Mouse (Mus musculus) kidney, adult 9 months (tissue): ENCODE results near the gene Csf1.
A peak's percentile ranks its signal among the peaks of the same experiment; 100 is the strongest.

Experiments used
- DNase-seq: peaks from one replicate; pipeline ENCODE4 v3.0.0; 2022

The Csf1 gene

DNA sequence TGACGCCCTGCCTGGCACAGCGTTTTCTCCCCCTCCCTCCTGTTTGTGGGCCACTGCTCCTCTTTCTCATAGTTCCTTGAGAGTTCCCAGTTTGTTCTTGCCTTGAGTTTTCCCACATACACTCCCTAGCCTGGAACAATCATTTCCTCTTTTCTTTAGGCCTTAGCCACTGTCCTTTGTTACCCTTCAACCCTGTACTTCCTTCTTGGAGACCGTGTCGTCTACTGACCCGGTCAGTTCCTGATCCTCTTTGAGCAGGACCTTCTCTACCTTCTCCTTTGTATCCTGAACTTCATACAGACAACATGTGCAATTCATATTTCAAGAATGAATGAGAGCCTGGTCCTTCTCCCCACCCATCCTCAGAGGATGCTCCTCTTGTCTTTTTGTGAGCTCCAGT, 21.0 kb upstream of the Csf1 start:
- DNase-seq: no peak

DNA sequence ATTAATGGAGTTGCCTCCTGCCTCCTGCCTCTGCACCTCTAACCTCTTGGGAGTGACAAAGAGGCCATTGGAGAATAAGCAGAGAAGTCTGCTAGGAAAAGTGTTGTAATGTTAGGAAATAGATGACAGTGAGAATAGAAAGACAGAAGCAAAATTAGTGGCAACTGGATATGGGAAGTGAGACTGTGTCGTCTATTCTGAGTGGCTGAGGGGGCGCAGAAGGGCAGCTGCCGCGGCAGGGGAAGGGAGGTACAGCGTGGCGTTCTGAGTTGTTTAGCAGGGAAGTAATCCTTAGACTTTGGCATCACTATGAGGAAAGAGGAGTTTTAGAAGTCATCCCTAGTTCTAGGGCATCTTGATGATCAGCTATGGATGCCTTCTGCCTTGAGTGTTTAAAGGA, 17.7 kb upstream of the Csf1 start:
- no peak for DNase-seq

DNA sequence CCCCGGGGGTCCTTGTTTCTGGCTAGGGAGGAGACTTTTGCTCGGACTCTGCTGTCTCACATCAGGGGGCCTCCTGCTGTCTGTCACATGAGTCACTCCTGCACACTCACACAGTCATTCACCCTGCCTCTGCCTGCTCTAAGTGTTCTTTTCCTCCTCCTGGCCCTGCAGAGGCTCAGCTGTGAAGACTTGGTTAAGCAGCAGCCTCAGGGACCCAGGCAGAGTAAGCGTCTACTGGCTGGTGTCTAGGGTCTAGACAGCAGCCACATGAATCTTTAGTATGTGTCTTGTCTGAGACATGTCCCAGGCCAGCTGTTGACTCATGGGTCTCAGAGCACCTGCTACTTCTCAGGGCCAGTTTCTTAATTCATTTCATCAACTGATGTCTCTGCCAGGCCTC, 16.0 kb upstream of the Csf1 start:
- no peak for DNase-seq

DNA sequence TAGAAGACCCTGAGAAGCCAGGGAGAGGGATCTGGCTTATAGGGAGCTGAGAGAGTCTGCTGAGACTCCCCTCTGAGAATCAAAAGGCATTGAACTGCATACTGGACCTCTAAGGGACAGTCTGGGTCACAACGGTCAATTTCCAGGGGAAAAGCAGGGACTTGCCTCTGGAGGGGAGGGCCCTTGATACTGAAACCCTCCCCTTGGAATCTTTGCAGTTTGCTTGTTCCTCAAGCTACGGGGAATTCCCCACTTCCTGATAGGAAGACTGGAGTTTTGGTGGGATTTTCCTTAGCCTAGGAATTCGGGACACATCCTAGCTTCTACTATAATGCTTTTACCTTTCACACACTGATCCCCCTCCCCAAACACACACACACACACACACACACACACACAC, 15.5 kb upstream of the Csf1 start:
- no peak for DNase-seq

DNA sequence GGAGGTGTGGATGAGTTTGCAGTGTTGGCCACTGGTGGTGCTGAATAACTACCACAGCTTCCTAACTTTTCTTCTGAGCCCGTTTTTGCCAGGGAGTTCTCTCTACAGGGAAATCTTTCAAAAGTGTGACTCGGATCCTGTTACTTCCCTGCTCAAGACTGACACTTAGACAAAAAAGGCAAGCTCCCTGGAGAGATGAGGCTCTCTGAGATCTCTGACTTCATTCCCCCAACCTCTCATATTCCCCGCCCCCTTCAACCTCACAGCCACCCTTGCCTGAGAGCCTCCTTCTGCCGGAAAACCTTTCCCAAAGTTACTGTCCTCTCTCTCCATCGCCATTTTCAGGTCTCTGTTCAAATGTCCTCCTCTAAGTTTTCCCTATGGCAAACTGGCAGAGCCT, 14.8 kb upstream of the Csf1 start:
- no peak for DNase-seq

DNA sequence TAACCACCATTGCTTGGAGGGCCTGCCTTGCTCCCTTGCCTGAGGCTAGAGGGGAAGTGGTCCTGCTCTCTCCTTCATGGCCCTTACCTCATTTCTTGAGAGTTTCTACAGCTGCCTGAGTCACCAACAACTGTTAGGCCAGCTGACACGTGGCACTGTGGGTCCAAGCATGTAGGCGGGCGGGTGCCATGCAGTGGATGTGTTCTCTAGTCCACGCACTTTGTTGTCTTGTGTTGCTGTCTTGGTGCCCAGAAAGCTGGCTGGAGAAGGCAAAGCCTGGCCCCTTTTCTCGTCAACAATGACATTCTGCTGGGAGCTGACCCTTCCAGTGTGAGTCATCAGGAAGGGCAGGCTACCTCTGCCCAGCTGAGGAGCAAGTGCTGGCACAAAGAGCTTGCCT, 12.6 kb upstream of the Csf1 start:
- no peak for DNase-seq

DNA sequence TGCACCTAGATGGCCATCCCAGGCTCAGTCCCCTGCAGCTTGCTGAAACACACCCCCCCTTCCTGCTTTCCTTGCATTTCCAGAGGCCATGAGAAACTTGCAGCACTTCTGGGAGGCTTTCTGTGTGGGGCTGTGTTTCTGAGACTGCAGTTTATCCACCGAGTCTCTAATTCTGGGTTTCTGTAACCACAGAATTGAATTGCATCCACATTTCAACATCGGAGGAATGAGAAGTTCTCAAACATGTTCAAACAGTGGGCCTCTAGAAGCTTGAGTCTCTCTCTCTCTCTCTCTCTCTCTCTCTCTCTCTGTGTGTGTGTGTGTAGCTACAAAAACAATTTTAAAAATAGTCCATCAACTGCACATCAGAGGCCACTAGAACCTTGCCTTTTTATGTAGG, 9.4 kb upstream of the Csf1 start:
- no peak for DNase-seq

DNA sequence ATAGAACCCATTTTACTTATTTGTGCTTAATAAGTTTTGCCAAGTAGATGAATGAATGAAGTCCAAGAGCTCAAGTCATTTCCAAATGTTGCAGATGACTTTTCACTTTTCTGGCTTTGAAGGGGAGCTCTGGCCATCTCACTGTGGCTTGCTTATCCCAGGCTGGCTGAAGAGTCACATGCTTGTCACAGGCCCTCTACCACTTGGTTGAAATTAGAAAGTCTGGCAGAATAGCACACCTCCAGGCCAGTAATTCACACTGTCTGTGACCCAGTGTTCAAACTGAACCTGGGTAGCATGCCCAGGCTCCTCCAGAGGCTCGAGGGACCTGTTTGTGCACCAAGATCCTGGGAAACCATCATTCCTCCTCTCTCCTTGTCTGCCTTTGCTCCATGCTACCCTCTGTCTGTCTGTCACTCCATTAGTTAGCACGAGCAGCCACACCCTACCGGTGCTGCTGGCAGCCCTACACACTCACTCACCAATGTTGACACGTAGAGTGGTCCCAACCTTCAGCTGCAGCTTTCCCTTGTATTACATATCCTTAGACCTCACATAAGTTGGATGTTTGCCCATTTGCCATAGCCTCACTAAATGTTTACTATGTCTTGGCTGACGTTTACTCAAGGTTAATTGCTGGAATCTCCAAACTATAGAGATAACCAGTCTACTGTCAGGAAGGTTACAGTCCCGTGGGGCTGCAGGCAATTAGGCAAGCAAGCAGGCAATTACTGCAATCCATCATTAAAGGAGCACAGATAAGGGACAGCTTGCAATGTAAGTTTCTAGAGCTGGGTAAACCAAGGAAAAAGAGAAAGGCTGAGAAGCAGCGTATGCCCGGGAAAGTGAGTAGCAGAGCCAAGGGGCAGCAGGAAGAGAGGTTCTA, 8.1 kb upstream of the Csf1 start:
- DNase-seq: no peak

DNA sequence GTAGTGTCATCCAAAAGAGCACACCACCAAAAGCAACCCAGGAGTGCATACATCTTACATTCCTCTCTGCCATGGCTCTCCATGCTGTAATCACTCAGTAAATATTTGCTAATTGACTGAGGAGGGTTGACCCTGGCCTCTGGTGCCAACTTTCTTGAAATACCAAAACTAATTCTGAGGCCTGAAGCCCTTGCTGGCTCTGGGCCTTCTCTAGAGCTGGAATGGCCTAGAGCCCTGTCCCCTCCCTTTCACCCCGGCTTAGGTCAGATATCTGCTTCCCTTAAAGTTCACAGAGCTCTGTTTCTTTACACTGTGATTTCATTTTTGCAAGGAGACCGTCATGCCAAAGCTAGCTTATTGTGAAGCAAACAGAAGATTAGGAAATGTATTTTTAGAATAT, 6.5 kb upstream of the Csf1 start:
- DNase-seq: no peak

DNA sequence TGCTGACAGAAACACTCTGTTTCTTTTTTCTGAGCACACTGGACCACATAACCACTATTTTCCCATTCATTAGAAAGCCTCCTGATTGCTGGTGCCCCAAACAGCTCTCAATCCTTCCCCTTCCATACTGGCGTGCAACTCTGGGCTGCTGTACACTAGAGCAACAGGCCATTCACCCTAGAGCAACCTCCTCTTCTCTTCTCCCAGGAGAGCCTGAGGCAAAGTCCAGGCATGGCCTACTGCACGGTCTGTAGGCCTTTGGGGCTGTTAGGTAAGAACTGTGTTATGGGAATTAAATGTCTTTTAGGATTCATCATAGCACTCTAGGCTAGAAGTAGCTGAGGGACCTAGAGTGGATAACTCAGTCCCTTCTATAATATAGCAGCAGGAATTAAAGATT, 5.7 kb upstream of the Csf1 start:
- no peak for DNase-seq

DNA sequence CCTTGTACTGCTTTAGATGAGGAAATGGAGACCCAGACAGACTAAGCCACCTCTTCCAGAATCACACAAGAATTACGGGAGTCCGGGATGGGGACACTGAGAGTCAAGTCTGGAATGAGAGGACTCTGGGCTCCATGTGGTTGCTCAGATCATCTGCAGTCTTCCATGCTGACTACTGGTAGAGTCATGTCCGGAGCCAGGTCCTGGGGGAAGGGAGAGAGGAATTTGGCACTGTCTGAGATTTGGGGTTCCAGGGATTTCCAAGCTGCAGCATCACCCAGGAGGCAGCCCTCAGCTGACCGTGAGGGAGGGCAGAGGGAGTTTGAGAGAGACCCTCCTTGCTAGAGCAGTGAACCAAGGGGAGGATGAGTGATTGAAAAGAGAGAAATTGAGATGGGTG, 3.3 kb upstream of the Csf1 start:
- no peak for DNase-seq

DNA sequence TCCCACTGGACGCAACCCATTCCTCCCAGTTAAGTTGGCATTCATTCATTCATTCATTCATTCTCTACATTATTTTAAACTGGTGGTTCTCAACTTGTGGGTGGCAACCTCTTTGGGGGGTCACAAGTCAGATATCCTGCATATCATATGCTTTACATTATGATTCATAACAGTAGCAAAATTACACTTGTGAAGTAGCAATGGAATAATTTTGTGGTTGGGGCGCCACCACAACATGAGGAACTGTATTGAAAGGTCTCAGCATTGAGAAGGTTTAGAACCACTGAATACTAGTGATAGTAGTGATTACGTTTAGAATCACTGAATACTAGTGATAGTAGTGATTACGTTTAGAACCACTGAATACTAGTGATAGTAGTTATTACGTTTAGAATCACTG, 1.2 kb upstream of the Csf1 start:
- no peak for DNase-seq

DNA sequence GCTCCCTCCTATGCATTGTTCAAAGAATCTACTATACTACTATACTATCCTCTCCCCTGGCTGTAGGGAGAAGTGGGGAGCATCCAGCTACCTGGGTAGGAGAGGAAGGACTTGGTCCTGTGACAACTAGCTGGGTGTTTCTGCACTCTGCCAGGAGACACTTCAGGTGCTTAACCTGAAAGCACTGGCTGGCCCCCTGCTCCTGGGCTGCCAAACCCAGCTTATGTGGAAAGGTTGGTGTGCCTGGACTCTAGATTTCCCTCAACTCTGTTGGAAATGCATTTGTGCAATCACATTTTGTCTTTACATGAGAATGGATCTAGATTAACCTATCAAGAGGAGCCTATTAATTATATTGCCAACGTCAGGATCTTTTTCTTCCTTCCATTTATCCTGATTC, 502 bp upstream of the Csf1 start:
- DNase-seq: no peak

DNA sequence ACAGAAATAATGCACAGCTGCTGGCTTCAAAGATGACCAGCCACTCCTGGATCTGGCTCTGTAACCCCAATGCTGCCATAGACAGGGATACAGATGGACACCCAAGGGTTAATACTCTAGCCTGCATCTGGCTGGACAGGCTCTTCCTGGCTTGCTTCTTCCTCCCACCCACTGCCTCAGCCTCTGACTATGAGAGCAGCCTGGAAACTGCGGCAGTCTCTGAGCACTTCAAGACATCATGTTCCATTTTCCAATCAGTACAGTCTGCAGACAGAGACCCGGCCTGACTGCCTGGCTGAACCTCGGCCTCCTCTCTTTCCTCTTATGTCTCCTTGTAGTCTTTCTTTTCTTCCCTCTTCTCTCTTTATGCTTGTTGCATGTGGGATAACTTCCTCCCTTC, 1.6 kb downstream of the Csf1 start:
- no peak for DNase-seq

DNA sequence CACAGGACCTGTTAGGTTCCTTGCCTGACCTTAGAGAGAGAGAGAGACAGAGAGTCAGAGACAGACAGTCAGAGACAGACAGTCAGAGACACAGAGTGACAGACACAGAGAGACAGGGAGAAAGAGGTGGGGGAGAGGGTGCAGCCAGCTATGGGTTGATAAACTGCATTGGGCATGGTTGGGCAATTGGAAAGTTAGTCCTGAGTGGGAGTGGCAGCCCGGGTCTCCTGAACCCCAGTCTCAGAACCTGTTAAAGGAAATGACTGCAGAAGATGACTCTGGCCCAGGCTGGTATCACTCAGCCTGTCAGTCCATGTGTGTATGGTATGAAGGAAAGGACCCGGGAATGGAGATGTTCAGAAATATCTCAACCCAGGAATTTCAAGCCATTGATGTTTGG, 2.1 kb downstream of the Csf1 start:
- DNase-seq: no peak

DNA sequence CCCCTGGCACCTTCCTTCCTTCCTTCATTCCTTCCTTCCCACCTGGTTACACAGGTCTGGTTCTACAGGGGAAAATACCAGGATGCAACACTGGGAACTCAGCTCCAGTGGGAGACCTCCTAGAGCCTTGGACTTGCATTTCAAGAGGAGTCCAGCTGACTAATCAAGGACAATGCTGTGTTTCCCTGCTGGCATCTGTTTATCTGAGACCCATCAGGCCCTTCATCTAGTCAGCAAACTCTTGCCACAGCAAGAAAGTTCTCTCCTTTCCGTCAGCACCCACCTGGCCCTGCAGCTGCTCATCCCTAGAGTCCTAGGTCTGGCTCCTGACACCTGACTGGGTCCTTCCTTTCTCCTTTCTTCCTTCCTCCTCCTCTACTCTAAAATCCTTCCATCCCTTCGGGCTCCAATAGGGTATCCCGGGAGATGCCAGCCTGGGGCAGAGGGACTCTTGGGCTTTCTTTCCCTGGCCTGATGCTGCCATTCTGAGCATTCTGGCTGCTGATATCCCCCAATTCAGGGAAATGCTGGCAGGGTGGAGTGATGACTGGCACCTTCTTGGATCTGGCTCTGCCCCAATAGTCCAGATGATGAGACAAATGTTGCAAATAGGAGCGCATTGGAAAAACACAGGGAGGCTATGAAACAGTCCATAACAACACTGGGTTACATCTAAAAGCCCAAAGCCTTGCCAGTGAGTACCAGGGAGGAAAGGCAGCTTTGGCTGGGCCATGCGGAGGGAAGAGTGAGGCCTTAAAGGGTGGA, 2.7 kb downstream of the Csf1 start:
- DNase-seq: no peak

DNA sequence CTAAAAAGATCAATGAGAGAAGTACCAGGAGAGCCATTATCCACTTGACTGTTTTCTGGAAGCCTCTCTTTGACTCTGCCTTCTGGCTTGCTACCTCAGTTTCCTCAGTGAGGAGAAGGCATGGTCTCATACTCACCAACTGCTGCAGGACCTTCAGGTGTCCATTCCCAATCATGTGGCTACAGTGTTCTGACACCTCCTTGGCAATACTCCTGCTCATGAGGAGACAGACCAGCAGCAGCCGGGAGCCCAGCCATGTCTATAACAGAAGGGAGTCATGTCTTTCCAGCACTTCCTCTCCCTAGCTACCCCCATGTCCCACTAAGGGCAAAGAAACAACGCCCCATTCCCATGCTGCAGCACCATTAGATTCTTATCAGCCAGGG, 3.8 kb downstream of the Csf1 start:
- no peak for DNase-seq

DNA sequence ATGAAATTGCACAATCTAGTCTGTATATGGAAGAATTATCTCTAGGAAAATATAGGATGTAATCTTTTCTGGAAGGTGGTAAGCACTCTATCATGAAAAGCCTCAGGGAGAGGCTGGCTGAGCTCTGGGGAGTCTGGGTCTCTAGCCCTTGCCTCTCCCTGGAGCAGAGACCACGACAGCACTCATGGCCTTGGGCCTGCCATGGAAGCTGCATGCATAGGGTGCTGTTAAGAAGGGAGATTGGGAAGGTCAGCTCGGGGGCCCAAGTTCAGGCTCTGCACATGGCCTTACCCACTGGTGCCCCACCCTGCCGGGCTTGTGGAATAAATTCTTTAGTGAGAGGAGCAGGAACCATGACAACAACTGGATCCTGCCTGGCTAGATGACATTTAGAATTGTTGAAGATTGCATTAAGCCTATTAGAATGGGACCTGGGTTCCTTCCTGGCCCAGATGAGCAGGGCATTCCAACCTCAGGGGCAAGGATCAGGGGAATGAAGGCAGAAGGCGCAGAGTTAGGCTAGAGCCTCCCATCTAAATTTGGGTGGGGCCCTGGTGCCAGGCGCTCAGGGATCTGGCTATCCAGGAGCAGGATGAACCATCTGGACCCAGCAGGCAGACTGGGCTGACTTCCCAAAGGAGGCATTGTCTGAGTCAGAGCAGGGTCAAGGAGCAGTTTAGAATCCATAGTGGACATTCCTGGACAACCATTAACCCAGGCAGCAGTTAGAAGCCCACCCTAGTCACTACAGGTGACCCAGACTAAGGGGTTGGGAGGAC, 4.4 kb downstream of the Csf1 start:
- no peak for DNase-seq

DNA sequence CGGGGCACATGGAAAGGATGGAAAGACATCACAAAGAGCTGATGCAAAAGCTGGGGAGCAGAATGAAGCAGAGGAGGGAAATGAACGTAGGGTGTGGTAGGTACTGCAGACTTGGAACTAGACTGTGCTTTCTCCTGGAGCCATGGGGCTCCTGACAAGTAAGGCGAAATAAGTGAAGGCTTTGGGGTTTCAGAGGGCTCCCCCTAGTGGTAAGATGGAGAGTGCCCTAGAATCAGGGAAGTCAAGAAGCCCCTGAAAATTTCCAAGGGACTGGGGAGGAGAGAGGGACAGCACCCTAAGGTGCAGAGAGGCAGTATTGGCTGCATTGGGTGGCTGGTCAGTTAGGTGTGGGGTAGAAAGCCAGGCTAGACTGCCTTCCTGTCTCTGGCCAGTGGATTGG, 5.6 kb downstream of the Csf1 start:
- DNase-seq: peak; percentile 72

DNA sequence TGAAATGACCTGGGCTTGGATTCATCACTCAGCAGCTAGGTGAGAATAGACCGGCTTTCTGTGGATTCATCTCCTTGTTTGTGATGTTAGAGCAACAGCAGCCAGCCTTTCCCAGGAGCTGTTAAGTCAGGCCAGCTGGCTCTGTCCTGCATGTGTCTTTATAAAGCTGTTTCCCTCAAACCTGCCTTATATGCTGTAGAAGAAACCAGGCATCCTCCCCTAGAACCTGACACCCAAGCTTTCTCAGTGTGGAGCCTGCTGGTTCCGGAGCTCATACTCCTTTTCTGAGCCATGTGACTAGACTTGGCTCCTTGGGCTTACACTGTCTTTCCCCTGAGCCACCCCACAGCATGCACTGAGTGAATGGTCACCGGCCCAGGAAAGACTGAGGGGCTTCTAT, 8.7 kb downstream of the Csf1 start:
- no peak for DNase-seq

DNA sequence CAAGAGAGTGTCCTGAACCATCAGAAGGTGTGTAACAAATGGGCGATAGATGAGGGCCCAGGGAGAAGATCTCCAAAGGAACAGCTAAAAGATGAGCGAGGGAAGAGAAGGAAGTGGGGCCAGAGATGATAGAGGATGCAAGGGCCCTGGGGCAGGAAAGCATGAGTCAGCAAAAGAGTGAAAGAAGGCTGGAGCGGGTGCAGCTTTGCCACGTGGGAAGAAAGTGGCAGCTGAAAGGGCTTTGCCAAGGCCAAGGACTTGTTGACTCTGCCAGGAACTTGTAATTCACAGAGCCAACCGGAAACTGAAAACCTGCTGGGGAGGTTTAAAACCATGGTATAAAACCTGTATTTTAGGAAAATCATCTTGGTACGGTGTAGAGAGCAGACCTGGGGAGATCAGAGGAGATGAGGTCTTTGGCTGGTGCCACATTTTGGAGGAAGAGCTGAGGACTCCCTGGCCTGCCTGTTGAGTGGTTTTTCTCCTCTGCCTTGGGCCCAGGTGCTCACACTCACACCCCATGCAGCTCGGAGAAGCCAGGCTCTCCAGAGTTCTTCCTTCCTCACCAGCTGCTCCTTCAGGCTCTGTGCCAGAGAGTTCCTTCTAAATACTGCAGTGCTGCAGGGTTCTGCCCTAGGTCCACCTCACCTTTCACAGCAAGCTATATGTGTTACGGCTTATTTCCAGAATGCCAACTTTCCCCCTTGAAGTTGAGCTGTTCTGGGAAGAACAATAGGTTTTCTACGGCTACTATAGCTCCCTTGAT, 9.3 kb downstream of the Csf1 start:
- DNase-seq: no peak

DNA sequence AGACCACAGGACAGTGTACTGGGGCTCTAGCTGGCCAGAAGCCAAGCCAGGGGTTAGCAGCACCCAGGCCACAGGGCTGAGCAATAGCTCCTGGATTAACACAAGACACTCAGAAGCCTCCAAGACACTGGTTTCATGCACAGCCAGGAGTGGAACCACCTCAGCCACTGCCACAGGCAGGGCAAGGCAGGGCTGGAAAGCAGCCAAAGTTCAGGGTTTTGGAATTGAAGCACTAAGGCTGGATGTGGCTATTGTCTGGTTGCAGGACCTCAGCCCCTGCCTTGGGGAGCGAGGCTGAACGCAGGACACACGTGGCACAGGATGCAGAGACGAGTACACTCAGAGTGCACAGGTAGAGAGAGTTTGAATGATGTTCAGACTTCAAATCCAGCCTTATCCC, 10.8 kb downstream of the Csf1 start:
- DNase-seq: no peak
